Mouse (Mus musculus): Measurements from ENCODE around the gene Capn7. TPM values are rescaled to one million over a fixed set of nuclear protein-coding genes. Genes with fewer than 3 reads are reported as not detected.

Capn7 gene
- polyA plus RNA-seq, 1 experiment from 2014 or later = 47.5 TPM

DNA sequence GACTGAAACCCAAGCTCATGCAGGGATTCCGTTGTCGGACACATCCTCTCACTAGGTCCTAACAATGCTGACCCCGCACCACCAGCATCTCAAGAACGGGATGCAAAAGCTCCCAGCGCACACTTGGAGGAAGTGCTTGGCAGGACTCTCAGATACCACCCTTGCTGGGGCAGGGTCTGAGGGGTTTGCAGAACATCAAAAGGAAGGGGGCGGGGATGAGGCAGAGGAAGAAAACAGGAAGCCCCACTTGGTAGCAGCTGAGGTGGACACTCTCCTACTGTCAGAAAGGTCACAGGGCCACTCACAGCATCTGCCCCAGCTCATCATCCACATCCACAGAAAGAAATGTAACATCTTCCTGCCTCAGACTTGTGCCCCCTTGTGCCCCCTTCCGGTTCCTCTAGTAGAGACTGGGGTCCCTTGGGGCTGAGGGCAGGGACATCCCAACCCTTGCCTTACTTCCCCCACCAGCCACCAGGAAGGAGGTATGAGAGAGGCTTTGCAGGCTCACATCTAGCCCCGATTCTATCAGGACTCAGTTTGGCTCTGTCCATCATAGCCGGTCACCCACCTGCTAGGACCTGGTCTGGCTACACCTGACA lies 73.8 kb downstream of the Capn7 start:
- ATAC-seq (ENCODE audit: low FRiP score) = no peak
- Histone ChIP-seq H3K27ac (no peak overlapping the region), H3K4me1 (peaks cover 11% of the 10 kb centered on the region), H3K9ac (no peak overlapping the region), H3K9me3 (no peaks in the 10 kb centered on the region), H3K27me3 (no peaks in the 10 kb centered on the region), H3K4me3 (replicated peaks) (no peak overlapping the region), H3K4me2 (no peak overlapping the region), H3K36me3 (replicated peaks) (peaks cover 3% of the 10 kb centered on the region; the same call in 1 of the 2 replicates)
- 92% methylated on average over 9 of the region's 9 CpGs for WGBS

DNA sequence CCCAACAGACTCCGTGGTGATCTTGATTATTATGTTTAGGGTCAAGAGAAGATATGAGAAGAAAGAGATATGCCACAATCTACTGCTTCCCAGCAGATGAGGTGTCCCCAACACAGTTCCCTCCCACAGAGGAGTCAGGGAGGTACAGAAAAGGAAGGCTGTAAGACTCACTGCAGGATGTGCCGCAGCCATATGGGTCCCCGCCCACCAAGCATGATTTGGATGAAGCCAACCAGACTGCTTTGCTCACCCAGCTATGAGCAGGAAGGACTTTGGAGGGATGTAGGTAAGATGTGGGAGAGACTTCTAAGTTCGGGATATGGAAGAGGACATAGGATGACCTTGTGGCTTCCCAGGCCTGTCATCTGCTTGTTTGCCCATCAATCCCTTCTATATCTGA lies 74.3 kb downstream of the Capn7 start:
- Histone ChIP-seq H3K4me2 (no peak overlapping the region), H3K27ac (no peak overlapping the region), H3K27me3 (no peaks in the 10 kb centered on the region), H3K9ac (no peak overlapping the region), H3K4me1 (peaks cover 11% of the 10 kb centered on the region), H3K9me3 (no peaks in the 10 kb centered on the region), H3K4me3 (replicated peaks) (no peak overlapping the region), H3K36me3 (replicated peaks) (peaks cover 3% of the 10 kb centered on the region; the same call in 1 of the 2 replicates)
- 83% methylated on average over 4 of the region's 4 CpGs for WGBS
- no peak for ATAC-seq (ENCODE audit: low FRiP score)

DNA sequence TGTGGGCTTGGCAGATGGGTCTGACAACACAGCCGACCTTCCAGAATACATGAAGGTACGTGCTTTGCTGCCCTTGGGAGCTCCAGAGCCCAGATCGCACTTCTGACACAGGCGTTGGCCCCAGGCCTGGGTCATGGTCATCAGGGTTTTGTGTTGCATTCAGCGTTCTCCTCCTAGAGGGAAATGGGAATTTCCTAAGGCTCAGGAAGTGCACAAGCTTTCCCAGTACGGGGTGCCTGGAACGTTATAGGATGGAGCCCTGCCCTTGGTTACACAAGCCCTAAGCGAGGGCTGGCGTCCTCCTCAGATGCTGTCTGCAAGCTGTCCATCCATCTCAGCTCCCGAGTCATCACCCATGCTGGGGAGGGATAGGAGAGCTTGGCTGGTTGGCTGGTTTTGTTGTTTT lies 76.2 kb downstream of the Capn7 start:
- H3K4me2 ChIP-seq = no peak overlapping the region
- no peak for ATAC-seq (ENCODE audit: low FRiP score)
- no peaks in the 10 kb centered on the region for H3K27me3 ChIP-seq
- no peak overlapping the region for H3K9ac ChIP-seq
- WGBS = 91% methylated on average over 10 of the region's 10 CpGs
- H3K27ac ChIP-seq = no peak overlapping the region
- H3K4me3 ChIP-seq (replicated peaks) = no peak overlapping the region
- H3K9me3 ChIP-seq = no peaks in the 10 kb centered on the region
- H3K36me3 ChIP-seq (replicated peaks) = peaks cover 3% of the 10 kb centered on the region; the same call in 1 of the 2 replicates
- peaks cover 11% of the 10 kb centered on the region for H3K4me1 ChIP-seq

DNA sequence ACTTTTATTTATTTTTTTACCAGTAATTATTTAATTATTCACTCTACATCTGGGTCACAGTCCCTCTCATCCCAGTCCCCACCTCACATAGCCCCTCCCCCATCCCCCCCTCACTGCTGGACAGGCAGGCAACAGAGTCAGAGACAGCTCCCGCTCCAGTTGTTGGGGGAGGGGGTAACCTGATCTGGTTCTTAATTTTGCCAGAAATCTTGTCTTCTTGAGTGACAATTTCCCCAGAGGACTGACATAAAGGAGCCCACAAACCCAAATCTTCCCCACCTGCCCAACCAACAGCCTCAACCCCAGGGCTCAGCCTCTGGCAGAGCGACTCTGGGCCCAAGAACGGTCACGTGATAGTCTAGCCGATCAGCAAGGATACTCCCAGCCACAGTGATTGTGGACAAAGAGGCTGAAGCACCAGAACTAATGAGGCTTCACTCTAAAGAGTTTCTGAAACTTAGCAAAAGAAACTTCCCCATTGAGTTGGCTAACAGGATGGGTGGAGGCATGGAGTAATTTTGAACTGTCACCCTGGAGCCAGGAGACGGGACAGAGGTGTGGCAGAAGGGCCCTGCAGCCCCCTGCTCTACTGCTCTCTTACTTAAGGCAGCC lies 77.1 kb downstream of the Capn7 start:
- Histone ChIP-seq H3K27ac (0 out of 2 replicates have a peak overlapping the region, but pooled peaks have one; percentile 13), H3K4me1 (peaks cover 11% of the 10 kb centered on the region)
- 28% methylated on average over 6 of the region's 6 CpGs for WGBS

DNA sequence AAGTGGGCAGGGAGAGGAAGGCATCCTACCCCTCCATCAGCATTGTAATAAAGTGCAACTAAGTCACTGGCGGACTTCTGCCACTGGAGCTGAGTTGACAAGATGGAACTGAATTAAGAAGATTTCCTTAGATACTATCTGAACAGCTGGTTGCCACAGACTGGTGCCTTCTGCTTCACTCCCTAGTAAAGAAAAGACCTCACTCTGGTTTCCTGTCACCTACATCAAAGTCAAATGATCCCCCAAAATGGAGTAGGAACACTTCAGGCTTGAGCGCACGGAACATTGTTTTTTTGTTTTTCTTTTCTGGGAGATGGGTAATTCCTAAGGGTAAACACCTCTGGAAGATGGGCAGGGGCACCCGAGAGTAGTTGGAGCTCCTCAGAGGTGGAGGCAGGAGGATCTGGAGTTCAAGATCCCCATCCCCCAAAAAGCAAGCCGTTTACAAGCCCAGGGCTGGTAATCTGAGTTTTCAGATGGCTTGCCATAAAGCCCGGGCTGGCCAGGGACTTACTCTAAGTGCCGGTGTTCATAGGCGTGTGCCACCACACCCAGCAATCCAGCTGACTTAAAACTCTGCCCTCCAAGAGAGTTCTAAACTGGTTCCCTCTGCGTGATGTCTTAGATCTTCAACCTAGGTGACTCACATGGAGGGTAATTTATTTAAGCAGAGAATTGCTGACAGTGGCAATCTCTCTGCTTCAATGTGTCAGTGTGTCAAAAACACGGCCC lies 78.0 kb downstream of the Capn7 start:
- Histone ChIP-seq H3K27me3 (no peaks in the 10 kb centered on the region), H3K4me3 (replicated peaks) (no peak overlapping the region), H3K4me2 (no peak overlapping the region), H3K9ac (no peak overlapping the region), H3K9me3 (no peaks in the 10 kb centered on the region), H3K27ac (0 out of 2 replicates have a peak overlapping the region, but pooled peaks have one; percentile 13), H3K4me1 (peaks cover 11% of the 10 kb centered on the region), H3K36me3 (replicated peaks) (peaks cover 2% of the 10 kb centered on the region; the same call in 1 of the 2 replicates)
- 84% methylated on average over 10 of the region's 10 CpGs for WGBS
- no peak for ATAC-seq (ENCODE audit: low FRiP score)

More for the DNA sequence above, 77.1 kb downstream of the Capn7 start:
- no peak overlapping the region for H3K4me3 ChIP-seq (replicated peaks)
- H3K9ac ChIP-seq = no peak overlapping the region
- no peaks in the 10 kb centered on the region for H3K9me3 ChIP-seq
- no peaks in the 10 kb centered on the region for H3K27me3 ChIP-seq
- peaks cover 3% of the 10 kb centered on the region; the same call in 1 of the 2 replicates for H3K36me3 ChIP-seq (replicated peaks)
- H3K4me2 ChIP-seq = no peak overlapping the region
- no peak for ATAC-seq (ENCODE audit: low FRiP score)

DNA sequence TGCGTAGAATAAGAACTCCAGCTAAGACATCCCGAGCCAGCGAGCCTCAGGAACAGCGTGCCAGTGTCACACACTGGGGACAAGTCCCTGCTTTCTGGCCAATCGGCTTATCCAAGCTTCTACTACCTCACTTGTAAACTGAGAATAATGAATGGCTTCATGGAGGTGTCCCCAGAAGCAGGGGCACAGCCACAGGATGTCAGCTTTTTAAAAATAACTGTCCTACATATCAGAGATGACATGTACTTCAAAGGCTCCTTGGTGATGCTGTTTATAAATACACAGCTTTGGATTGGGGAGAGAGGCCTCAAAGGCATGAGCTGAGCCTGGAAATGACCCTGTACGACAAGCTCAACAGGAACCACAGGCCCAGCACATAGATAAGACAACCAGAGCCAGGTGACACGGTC lies 78.5 kb downstream of the Capn7 start:
- Histone ChIP-seq H3K27me3 (no peaks in the 10 kb centered on the region), H3K36me3 (replicated peaks) (no peaks in the 10 kb centered on the region; the same call in 1 of the 2 replicates), H3K9me3 (no peaks in the 10 kb centered on the region), H3K4me2 (no peak overlapping the region), H3K4me1 (peaks cover 11% of the 10 kb centered on the region), H3K9ac (no peak overlapping the region), H3K4me3 (replicated peaks) (no peak overlapping the region), H3K27ac (no peak overlapping the region)
- 82% methylated on average over 7 of the region's 7 CpGs for WGBS
- ATAC-seq (ENCODE audit: low FRiP score) = no peak

DNA sequence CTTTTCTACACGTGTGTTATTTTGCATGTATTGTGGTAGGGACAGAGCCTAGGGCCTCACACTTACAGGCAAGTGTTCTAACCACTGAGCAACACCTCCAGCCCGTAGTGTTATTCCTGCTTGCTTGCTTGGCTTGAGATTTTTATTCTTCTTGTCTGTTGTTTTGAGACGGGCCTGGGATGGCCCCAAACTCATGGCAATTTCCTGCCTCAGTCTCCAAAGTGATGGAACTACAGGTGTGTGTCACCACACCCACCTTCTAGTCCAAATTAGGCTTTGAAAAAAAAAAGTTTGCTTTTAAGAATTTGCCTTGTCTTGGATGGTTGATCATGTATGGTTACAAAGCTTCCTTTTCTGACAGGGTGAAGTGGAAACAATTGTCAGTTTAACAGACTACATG lies 80.0 kb downstream of the Capn7 start:
- Histone ChIP-seq H3K27ac (no peak overlapping the region), H3K4me3 (replicated peaks) (no peak overlapping the region), H3K9me3 (no peaks in the 10 kb centered on the region), H3K9ac (no peak overlapping the region), H3K27me3 (no peaks in the 10 kb centered on the region), H3K4me2 (no peak overlapping the region), H3K4me1 (peaks cover 12% of the 10 kb centered on the region), H3K36me3 (replicated peaks) (no peaks in the 10 kb centered on the region)
- WGBS = 77% methylated on average over 3 of the region's 3 CpGs
- ATAC-seq (ENCODE audit: low FRiP score) = no peak

DNA sequence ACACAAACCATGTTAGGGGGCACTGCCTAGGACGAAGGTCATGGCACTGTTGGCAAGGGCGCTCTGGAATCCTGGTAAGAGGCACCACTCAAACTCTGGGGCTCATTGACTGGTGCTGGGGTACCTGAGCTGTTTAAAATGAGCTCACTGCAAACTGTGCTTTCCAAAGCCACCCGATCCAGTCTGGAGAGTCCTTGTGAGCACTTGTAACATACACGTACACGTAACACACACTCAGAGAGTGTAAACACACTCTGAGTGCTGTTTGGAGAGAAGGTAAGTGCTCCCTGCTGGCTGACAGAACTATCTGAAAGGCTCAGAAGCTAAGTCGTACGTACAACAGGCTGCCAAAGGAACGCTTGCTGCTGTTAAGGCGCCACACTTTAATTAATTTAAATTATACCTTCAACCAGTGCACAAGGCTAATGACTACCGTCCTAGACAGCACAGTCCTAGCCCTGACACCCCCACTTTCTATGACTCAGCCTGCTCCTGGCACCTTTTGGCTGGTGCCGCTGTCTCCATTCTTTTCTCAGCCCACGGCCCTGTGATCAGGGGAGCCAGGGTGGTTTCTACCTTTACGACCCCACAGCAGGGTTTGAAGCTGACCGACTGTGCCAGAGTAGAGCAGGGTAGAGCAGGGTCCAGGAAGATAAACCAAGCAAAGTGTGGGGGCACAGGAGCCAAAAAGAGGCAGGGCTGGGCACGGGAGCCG lies 80.6 kb downstream of the Capn7 start:
- no peak overlapping the region for H3K4me3 ChIP-seq (replicated peaks)
- ATAC-seq (ENCODE audit: low FRiP score) = no peak
- no peaks in the 10 kb centered on the region for H3K27me3 ChIP-seq
- 81% methylated on average over 16 of the region's 16 CpGs for WGBS
- H3K9me3 ChIP-seq = no peaks in the 10 kb centered on the region
- H3K4me2 ChIP-seq = no peak overlapping the region
- H3K27ac ChIP-seq = no peak overlapping the region
- peaks cover 5% of the 10 kb centered on the region; the same call in 1 of the 2 replicates for H3K36me3 ChIP-seq (replicated peaks)
- H3K4me1 ChIP-seq = peaks cover 15% of the 10 kb centered on the region
- no peak overlapping the region for H3K9ac ChIP-seq

DNA sequence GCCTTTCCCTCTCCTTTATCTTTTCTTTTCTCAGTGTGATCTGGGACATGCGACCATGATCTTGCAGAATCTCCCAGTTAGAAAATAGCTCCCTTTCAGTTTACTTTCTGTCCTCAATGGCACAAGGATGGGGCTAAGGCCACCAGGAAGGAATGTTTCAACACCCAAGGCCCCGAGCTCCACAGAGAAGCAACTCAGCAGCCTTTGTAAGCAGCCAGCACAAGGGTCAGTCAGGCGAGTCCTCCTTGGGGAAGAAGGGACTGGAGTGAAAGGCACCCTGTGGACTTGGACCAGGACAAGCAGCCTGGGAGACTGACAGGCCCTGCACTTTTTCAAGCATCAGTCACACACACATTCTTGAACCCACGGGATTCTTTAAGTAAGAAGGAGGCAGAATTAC lies 82.8 kb downstream of the Capn7 start:
- Histone ChIP-seq H3K4me3 (replicated peaks) (no peak overlapping the region), H3K9me3 (no peaks in the 10 kb centered on the region), H3K9ac (no peak overlapping the region), H3K27ac (no peak overlapping the region), H3K4me2 (no peak overlapping the region), H3K4me1 (peaks cover 20% of the 10 kb centered on the region), H3K27me3 (no peaks in the 10 kb centered on the region), H3K36me3 (replicated peaks) (peaks cover 5% of the 10 kb centered on the region; the same call in 1 of the 2 replicates)
- 47% methylated on average over 4 of the region's 4 CpGs for WGBS
- ATAC-seq (ENCODE audit: low FRiP score) = no peak

DNA sequence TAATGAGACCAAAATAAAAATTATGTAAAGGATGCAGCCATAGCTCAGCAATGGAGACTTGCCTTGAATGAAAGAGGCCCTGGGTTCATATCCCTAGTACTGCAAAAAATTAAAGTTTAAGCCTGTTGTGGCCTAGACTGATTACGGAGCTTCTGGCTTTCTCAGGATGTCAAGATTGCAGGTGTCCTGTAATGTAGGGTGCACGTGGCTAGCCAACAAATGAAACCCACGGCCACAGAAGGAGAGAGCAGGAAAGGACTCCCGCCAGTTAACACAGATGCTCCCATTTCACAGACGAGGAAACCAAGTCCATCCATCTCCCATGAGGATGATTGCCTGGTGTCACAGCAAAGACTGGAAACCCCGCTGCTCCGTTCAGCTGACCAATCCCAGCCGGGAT lies 83.7 kb downstream of the Capn7 start:
- WGBS = 96% methylated on average over 8 of the region's 8 CpGs
- Histone ChIP-seq H3K9me3 (no peaks in the 10 kb centered on the region), H3K4me1 (peaks cover 20% of the 10 kb centered on the region), H3K9ac (no peak overlapping the region), H3K36me3 (replicated peaks) (peaks cover 5% of the 10 kb centered on the region; the same call in 1 of the 2 replicates), H3K4me2 (no peak overlapping the region), H3K4me3 (replicated peaks) (no peak overlapping the region), H3K27ac (no peak overlapping the region), H3K27me3 (no peaks in the 10 kb centered on the region)
- no peak for ATAC-seq (ENCODE audit: low FRiP score)

DNA sequence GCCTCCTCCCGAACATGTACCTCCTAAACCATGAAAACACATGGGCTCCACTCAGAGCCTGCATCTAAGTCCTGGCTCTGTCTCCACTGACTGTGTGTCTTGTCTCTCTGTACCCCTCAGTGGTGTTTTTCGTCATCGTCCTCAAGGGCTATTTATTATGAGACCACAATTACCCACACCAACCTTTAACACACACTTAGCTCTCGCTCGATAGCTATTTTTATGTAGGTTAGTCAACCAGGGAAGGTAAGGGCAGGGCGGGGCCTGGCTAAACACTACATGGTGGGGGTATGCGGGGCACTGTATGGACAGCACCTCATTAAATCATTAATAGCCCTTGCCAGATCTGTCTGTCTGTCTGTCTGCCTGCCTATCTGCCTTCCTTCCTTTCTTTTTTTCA lies 84.1 kb downstream of the Capn7 start:
- H3K9ac ChIP-seq = no peak overlapping the region
- H3K9me3 ChIP-seq = no peaks in the 10 kb centered on the region
- no peak for ATAC-seq (ENCODE audit: low FRiP score)
- H3K27ac ChIP-seq = no peak overlapping the region
- no peaks in the 10 kb centered on the region for H3K27me3 ChIP-seq
- peaks cover 20% of the 10 kb centered on the region for H3K4me1 ChIP-seq
- no peak overlapping the region for H3K4me3 ChIP-seq (replicated peaks)
- no peak overlapping the region for H3K4me2 ChIP-seq
- WGBS = 90% methylated on average over 7 of the region's 7 CpGs
- peaks cover 5% of the 10 kb centered on the region; the same call in 1 of the 2 replicates for H3K36me3 ChIP-seq (replicated peaks)

DNA sequence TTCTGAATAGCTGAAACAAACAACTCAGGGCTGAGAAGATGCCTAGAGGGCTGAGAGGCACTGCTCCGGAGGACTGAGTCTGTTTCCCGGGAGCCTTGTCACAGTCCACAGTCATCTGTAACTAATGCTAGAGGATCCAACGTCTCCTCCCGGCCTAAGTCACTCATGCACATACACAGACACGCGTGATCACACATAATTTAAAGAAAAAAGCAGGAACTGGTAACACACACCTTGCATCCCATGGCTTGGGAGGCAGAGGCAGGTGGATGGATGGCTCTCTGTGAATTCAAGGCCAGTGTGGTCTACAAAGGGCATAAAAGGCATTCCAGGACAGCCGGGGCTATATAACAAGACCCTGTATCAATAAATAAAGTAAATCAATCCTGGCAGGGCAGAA lies 84.5 kb downstream of the Capn7 start:
- WGBS = 79% methylated on average over 7 of the region's 7 CpGs
- Histone ChIP-seq H3K9me3 (no peaks in the 10 kb centered on the region), H3K27ac (no peak overlapping the region), H3K9ac (no peak overlapping the region), H3K36me3 (replicated peaks) (peaks cover 8% of the 10 kb centered on the region; the same call in 1 of the 2 replicates), H3K27me3 (no peaks in the 10 kb centered on the region), H3K4me2 (no peak overlapping the region), H3K4me3 (replicated peaks) (no peak overlapping the region), H3K4me1 (peaks cover 20% of the 10 kb centered on the region)
- no peak for ATAC-seq (ENCODE audit: low FRiP score)

Data from forebrain, embryonic 12.5 days (tissue).